Comparison of ENCODE assay signal across 8 mouse cellular contexts in genomic region chr5:111261733-111262573, GRCm38 (mm10).
DNase-seq lines count a peak whose midpoint lies in the region; ATAC-seq lines count a peak whose summit lies in the region.

No protein-coding gene starts in this region.

- 0 out of 2 replicates have a peak overlapping the region, but pooled peaks have one; percentile 41 for H3K27ac ChIP-seq in embryonic facial prominence, embryonic 11.5 days (replicated peaks; ENCODE audit: low read depth, low read length)
- H3K27ac ChIP-seq in hindbrain, embryonic 13.5 days: peak overlapping the region; percentile 86
- H3K27ac ChIP-seq in limb, embryonic 15.5 days: peak overlapping the region; percentile 75
- peak overlapping the region; percentile 55; the same call in 1 of the 2 replicates for H3K27ac ChIP-seq in stomach, embryonic 14.5 days (ENCODE audit: low read length)

- H3K9ac ChIP-seq in embryonic facial prominence, embryonic 11.5 days (replicated peaks; ENCODE audit: low read length): peak overlapping the region; percentile 22; the same call in 1 of the 2 replicates
- H3K9ac ChIP-seq in hindbrain, embryonic 13.5 days: peak overlapping the region; percentile 26
- H3K9ac ChIP-seq in limb, embryonic 15.5 days: no peak overlapping the region
- 0 out of 2 replicates have a peak overlapping the region, but pooled peaks have one; percentile 10 for H3K9ac ChIP-seq in stomach, embryonic 14.5 days (replicated peaks; ENCODE audit: low read depth, low read length)

- WGBS in embryonic facial prominence, embryonic 11.5 days: 63% methylated on average over 13 of the region's 13 CpGs
- 56% methylated on average over 13 of the region's 13 CpGs for WGBS in hindbrain, embryonic 13.5 days
- WGBS in limb, embryonic 15.5 days: 59% methylated on average over 13 of the region's 13 CpGs
- 61% methylated on average over 13 of the region's 13 CpGs for WGBS in stomach, embryonic 14.5 days

- intact Hi-C loops in gastrocnemius, postnatal 36 days (cut with DNase I): no loop called here

- peaks cover 8% of the 10 kb centered on the region; the same call in 1 of the 2 replicates for H3K9me3 ChIP-seq in embryonic facial prominence, embryonic 11.5 days (replicated peaks; ENCODE audit: control insufficient read depth, low read length)
- no peaks in the 10 kb centered on the region for H3K9me3 ChIP-seq in hindbrain, embryonic 13.5 days
- H3K9me3 ChIP-seq in limb, embryonic 15.5 days: peaks cover 5% of the 10 kb centered on the region; the same call in 1 of the 2 replicates
- no peaks in the 10 kb centered on the region; the same call in 1 of the 2 replicates for H3K9me3 ChIP-seq in stomach, embryonic 14.5 days (ENCODE audit: control insufficient read depth, low read depth, low read length)

- no peak for ATAC-seq in embryonic facial prominence, embryonic 11.5 days (replicated peaks; ENCODE audit: insufficient number of reproducible peaks, low FRiP score, low TSS enrichment, low read depth)
- ATAC-seq in hindbrain, embryonic 13.5 days (ENCODE audit: low FRiP score): 0 out of 2 replicates have a peak, but pooled peaks have one; percentile 12
- ATAC-seq in limb, embryonic 15.5 days (ENCODE audit: insufficient number of reproducible peaks, low FRiP score, low TSS enrichment, low read depth): no peak
- ATAC-seq in stomach, embryonic 14.5 days (ENCODE audit: insufficient number of reproducible peaks, insufficient read depth, low FRiP score, low read depth): no peak

- H3K27me3 ChIP-seq in embryonic facial prominence, embryonic 11.5 days (ENCODE audit: control insufficient read depth, insufficient read depth, low read length): no peaks in the 10 kb centered on the region
- 0 out of 2 replicates have a peak, but pooled peaks cover 2% of the 10 kb centered on the region for H3K27me3 ChIP-seq in hindbrain, embryonic 13.5 days
- H3K27me3 ChIP-seq in limb, embryonic 15.5 days: no peaks in the 10 kb centered on the region
- H3K27me3 ChIP-seq in stomach, embryonic 14.5 days (ENCODE audit: control insufficient read depth, insufficient read depth, low read length): no peaks in the 10 kb centered on the region

- peaks cover 14% of the 10 kb centered on the region for H3K4me1 ChIP-seq in embryonic facial prominence, embryonic 11.5 days (ENCODE audit: control insufficient read depth, insufficient read depth, low read length)
- peaks cover 54% of the 10 kb centered on the region for H3K4me1 ChIP-seq in hindbrain, embryonic 13.5 days (replicated peaks)
- H3K4me1 ChIP-seq in limb, embryonic 15.5 days: peaks cover 21% of the 10 kb centered on the region
- H3K4me1 ChIP-seq in stomach, embryonic 14.5 days (ENCODE audit: control insufficient read depth, insufficient read depth, low read length): peaks cover 19% of the 10 kb centered on the region; the same call in 1 of the 2 replicates

- peak; percentile 64 for DNase-seq in T-cell, adult 2 months (ENCODE audit: low spot score)
- no peak for DNase-seq in embryonic facial prominence, embryonic 11.5 days (ENCODE audit: low spot score)
- no peak for DNase-seq in ovary, postnatal 10 days (ENCODE audit: low spot score)
- no peak for DNase-seq in ovary, adult 18-20 months (ENCODE audit: low spot score)
- no peak for DNase-seq in gastrocnemius, postnatal 36 days

- H3K36me3 ChIP-seq in embryonic facial prominence, embryonic 11.5 days (replicated peaks; ENCODE audit: control insufficient read depth, insufficient read depth, low read depth, low read length): peaks cover 6% of the 10 kb centered on the region
- peaks cover 21% of the 10 kb centered on the region for H3K36me3 ChIP-seq in hindbrain, embryonic 13.5 days
- peaks cover 23% of the 10 kb centered on the region for H3K36me3 ChIP-seq in limb, embryonic 15.5 days
- H3K36me3 ChIP-seq in stomach, embryonic 14.5 days (ENCODE audit: control insufficient read depth, insufficient read depth, low read length): peaks cover 6% of the 10 kb centered on the region; the same call in 1 of the 2 replicates

- no peak overlapping the region for H3K4me3 ChIP-seq in embryonic facial prominence, embryonic 11.5 days (ENCODE audit: low read depth, low read length)
- H3K4me3 ChIP-seq in hindbrain, embryonic 13.5 days: no peak overlapping the region
- no peak overlapping the region for H3K4me3 ChIP-seq in limb, embryonic 15.5 days
- no peak overlapping the region for H3K4me3 ChIP-seq in stomach, embryonic 14.5 days (ENCODE audit: low read depth, low read length)

- no peak overlapping the region for H3K4me2 ChIP-seq in embryonic facial prominence, embryonic 11.5 days (ENCODE audit: low read depth, low read length)
- no peak overlapping the region for H3K4me2 ChIP-seq in hindbrain, embryonic 13.5 days
- no peak overlapping the region for H3K4me2 ChIP-seq in limb, embryonic 15.5 days
- no peak overlapping the region for H3K4me2 ChIP-seq in stomach, embryonic 14.5 days (replicated peaks; ENCODE audit: low read depth, low read length)
